Mouse (Mus musculus): ENCODE measurements at regions not wholly inside any gene's neighbourhood (a gene's known extent, or its start where the extent isn't known, plus 50 kb on each side); places are given as distances from the start of the nearest gene placed in this dataset.

- TF ChIP-seq CHD2 (IDR thresholded peaks at IDR 0.05; ENCODE audit: low read length) (no peak), CTCF (conservative IDR thresholded peaks at IDR 0.05 in 1 of 2, IDR thresholded peaks at IDR 0.05 in 1 of 2; ENCODE audit: low read depth in 2 of 2, low read length in 2 of 2) (no peak), EP300 (IDR thresholded peaks at IDR 0.05; ENCODE audit: low read length) (no peak), KAT2A (IDR thresholded peaks at IDR 0.05; ENCODE audit: insufficient replicate concordance, low read length) (no peak), NRF1 (IDR thresholded peaks at IDR 0.05; ENCODE audit: low read depth, low read length) (no peak), NELFE (IDR thresholded peaks at IDR 0.05; ENCODE audit: low read depth, low read length) (no peak), POLR2A (IDR thresholded peaks at IDR 0.05; ENCODE audit: low read depth, low read length) (no peak), MAFK (IDR thresholded peaks at IDR 0.05; ENCODE audit: insufficient replicate concordance, low read length) (no peak), MAZ (IDR thresholded peaks at IDR 0.05; ENCODE audit: low read depth, low read length) (no peak)
Measured at GRCm38 (mm10) chr6:53154621-53155020, 86.2 kb upstream of the Jazf1 start.

All from CH12.LX (cell line).